Mouse (Mus musculus) embryonic fibroblast, embryonic 13.5 days (primary cell): Measurements from ENCODE around the gene Fam234b.

Experiments used
- CTCF ChIP-seq: IDR thresholded peaks from 2 replicates; pipeline ENCODE4 v1.5.1; 2011; ENCODE audit warnings: mild to moderate bottlenecking, control low read depth, low read length, moderate library complexity, borderline replicate concordance; ENCODE audit not compliant: insufficient read depth
- POLR2A ChIP-seq: IDR thresholded peaks from 2 replicates; pipeline ENCODE4 v1.6.1; 2011; ENCODE audit warnings: low read depth, mild to moderate bottlenecking, control low read depth, low read length, moderate library complexity

DNA sequence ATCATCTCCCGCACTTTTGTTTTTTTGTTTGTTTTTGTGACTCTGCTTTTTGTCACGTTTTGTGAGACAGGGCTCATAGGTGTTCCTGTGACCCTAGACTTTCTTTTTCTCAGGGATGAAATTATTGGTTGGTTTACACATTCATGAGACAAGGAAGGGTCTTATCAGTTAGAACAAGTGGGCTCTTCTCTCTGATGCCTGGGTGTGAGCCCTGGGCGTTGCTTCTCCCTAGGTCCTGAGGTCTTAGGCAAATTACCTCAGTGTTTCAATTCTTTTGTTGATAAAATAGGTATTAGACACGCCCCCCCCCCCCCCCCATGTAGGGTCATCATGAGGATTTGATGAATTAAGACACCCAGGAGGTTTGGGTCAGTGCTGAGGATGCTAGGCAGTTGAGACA lies 7.1 kb downstream of the Fam234b start:
- no peak for TF ChIP-seq CTCF
- no peak for TF ChIP-seq POLR2A
